Mouse (Mus musculus) kidney, postnatal 4 days (tissue): ENCODE results near the gene Map3k14.

ENCODE experiments used
- DNase-seq, 2 experiments: peaks; one replicate each; pipeline ENCODE4 v3.0.0; 2021; ENCODE audit warnings: mixed read lengths in 2 of 2

Gene Map3k14

DNA sequence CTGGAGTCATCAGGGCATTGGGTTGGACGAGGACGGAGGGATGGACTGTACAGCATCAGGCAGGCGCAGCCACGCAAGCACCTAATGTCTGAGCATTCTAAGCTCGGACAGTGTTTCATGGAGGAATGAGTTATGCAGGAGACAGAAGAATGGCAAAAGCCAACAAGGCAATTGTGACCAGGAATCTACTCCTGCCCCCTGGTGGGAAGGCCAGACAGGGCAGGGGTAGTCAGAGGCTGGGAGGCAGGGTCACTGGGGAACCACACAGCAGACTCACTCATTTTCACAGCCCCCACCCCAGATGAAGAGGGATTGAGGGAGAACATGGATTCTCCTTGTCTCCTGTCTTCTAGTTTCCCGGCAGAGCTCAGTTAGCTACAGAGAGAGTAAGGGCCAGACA, 4.7 kb upstream of the Map3k14 start:
- peak; percentile 66 to 74 for DNase-seq

- DNase-seq, result no peak
These were observed 2.2 kb upstream of the Map3k14 start for GRCm38 (mm10) chr11:103269426-103269825.

DNA sequence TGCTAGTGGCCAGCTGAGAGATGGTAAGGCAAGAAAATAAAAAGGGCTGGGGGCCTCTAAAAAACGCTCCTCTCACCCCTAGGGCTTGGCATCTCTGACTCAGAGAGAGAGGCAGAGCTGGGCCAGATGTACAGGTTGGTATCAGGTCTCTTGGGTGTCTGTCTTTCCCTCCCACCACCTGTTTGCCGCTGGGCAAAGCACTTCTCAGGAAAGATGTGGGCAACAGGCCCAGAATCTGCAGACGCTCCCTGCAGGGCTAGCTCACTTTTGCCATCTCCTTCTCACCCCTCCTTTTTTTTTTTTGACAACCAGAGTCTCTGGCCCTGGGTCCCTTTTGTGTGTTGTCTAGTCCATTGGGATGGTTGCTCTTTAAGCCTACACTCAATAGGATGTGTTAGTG, 1.6 kb upstream of the Map3k14 start:
- no peak for DNase-seq

DNA sequence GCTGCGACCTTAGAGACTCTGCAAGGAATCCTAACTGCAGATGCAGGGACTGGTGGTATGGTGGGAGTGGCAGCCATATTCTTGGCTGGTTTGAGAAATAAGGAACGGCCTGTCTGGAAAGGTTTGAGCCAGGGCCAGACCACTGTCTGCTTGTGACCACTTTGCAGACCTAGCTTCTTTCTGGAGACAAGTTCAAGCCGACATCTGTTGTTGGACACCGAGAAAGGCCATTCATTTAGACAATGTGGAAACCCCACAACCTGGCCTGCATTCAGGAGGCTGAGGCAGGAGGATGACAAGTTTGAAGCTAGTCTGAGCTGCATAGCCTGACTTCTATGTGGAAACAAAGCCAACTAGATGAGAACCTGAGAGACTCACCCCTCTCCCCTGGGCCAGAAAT, 1.1 kb upstream of the Map3k14 start:
- no peak for DNase-seq

- no peak for DNase-seq
These were observed 435 bp downstream of the Map3k14 start for GRCm38 (mm10) chr11:103266729-103267345.

DNA sequence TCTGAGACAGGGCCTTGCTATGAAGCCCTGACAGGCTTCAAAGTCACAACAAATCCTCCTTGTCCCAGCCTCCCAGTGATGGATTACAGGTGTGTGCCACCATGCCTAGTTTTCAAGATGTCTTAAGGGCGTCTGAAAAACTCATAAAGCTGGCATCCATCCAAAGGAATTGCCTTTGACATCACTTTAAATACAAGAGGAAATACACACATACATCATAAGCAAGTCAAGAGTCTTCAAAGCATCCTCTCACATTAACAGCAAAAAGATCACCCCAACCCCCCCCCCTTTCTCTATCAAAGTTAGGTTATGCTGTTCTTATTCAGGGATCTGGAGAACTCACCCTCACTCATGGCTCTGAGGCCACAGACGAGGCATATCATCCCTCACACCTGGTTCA, 1.4 kb downstream of the Map3k14 start:
- DNase-seq, result no peak

GRCm38 (mm10) chr11:103265211-103265610, 2.1 kb downstream of the Map3k14 start:
- no peak for DNase-seq

DNA sequence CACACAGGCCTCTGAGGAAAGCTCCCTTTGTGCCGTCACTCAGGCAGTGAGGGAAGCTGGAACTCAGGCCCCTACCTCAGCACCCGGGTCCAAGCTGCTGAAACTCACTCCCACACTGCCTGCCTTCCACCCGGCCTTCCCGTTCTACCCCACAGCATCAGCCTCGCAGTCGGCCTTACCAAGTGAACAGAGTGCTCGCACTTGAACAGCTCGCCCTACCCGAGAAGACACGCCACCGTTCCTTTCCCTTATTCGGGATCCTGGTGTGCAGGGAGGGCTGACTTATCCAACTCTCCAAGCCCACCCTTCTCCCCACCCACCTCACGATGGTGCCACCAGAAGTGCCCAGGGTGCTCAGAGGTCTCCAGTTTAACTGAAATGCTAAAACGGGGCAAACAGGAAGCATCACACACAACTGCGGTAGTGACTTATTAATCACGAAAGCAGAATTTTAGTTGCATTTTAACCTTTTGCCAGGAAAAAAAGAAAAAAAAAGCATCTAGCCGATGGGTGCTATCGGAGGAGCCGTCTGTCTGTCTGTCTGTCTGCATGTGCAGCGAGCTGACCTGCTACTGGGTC, 2.8 kb downstream of the Map3k14 start:
- peak in 1 of 2 experiments; percentile 51 for DNase-seq

DNA sequence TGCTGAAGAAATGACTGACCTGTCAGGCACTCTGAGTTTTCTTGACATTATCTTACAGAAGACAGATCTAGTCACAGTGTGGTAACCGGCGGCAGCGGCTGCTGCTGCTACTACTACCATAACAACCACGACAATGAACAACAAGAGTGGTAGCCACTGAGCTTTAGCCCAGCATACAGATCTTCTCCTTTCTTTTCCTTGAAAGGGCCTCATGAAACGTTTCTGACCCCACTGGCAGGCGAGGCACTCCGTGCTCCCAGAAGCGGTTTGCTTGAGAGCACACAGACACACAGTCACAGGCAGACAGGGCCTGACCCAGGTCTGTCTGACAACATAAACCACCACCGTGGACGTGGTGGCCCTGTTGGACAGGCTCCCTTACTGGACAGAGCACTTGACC, 3.7 kb downstream of the Map3k14 start:
- no peak for DNase-seq

- DNase-seq, result peak in 1 of 2 experiments; percentile 54
These were observed 4.6 kb downstream of the Map3k14 start for GRCm38 (mm10) chr11:103262412-103263267.

DNA sequence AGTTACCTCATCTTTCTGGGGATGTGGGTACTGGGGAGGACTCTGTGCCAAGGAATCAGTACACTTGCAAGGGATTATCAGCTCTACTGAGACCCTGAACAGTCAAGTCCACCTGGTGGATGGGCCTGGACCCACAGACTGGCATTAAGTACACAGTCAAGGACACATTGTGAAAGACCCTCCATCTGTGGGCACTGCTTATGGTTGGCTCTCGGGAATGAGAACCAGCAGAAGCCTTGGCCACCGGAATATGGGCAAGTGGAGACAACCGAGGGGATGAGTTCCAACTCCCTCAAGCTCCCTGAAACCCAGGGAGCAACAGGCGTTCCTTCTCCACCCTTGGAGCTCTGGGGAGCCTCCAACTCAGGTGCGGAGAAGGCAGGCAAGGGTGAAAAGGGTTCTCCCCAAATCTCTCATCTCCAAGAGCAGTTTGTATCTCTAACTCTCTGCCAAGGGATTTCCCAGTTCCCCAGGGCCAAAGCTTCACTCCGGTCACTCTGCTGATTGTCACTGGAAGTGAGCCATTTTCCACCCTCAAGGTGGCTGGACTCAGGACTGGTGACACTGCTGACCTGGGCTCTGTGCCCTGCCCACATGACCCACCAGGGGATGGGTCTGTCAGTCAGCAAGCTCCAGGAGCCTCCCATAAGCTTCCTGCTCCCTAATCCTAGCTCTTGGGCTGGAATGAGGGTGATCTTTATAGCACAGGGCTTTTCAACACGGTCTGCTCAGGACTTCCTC, 5.4 kb downstream of the Map3k14 start:
- no peak for DNase-seq

- DNase-seq, result no peak
These were observed 6.6 kb downstream of the Map3k14 start for GRCm38 (mm10) chr11:103260515-103261192.

GRCm38 (mm10) chr11:103260034-103260433, 7.2 kb downstream of the Map3k14 start:
- DNase-seq, result no peak

DNA sequence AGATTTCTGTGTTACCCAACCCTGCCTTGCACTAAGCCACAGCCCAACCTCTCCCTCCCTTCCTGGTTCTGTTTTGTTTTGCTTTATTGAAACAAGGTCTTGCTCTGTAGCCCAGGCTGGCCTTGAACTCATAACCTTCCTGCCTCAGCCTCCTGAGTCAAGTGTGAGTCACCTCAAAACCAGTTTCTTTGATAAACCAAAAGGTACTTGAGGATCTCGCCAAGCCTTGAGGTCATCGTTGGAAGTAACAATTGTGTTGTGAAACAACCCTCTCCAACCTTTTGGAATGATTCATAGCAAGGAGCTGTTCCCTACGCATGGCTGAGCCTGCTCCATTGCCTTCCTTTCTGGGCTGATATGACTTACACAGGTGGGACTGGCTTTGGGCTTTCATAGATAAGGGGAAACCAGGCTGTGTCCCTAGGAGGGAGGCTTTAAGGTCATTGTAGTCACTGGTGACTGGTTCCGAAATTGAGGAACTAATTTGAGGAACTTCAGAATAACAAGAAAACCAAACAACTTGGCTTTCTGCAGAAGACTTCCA, 9.3 kb downstream of the Map3k14 start:
- no peak for DNase-seq

GRCm38 (mm10) chr11:103253605-103254004, 13.7 kb downstream of the Map3k14 start:
- no peak for DNase-seq

- DNase-seq, result no peak
These were observed 14.9 kb downstream of the Map3k14 start for GRCm38 (mm10) chr11:103252380-103252779.

DNA sequence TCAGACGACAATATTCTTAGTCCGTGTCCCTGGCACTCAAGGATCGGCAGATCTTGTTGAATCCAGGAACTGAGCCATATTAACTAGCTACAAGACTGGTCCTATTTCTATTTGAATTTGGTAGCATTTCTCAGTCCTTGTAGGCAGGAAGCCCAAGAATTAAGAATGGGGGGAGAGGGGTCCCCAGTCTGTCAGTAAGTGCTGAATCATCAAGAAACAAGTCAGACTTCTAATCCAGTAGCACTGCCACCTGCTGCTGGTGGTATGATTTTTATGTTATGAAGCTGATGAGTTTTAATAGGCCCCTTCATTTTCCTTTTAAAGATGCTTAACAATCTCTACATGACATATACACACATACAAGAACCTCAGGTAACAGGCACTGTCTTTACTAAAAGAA, 16.9 kb downstream of the Map3k14 start:
- DNase-seq, result no peak

- DNase-seq, result no peak
These were observed 17.8 kb downstream of the Map3k14 start for GRCm38 (mm10) chr11:103249509-103249908.

- DNase-seq, result no peak
These were observed 18.4 kb downstream of the Map3k14 start for GRCm38 (mm10) chr11:103248837-103249236.

DNA sequence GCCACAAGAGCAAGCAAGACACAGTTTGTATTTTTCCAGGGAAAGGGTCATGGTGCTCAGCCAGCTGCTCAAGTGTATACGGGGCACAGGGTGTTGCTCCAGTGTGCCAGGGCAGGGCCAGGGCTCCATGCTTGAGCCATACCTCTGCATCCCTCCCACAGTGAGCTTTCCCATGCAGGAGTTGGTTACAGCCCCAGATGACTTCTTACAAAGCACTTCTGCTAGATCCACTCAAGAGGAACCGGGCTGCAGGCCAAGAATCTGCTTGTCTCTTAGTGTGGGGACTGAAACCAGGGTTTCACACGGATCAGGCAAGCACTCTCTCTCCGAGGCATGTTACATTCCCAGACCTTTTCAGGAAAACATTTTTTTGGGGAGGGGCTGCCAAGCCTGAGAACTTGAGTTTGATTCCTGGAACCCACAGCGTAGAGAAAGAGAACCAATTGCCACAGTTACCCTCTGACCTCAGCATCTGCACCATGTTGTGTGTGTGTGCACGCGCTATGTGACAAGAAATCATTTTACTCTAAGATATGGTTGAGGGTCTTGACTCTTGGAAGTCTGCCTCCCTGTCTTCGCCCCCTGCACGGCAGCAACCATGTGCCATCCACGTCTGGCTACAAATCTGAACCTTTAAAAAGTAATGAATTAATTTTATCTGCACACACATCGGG, 19.6 kb downstream of the Map3k14 start:
- peak; percentile 87 to 89 for DNase-seq

DNA sequence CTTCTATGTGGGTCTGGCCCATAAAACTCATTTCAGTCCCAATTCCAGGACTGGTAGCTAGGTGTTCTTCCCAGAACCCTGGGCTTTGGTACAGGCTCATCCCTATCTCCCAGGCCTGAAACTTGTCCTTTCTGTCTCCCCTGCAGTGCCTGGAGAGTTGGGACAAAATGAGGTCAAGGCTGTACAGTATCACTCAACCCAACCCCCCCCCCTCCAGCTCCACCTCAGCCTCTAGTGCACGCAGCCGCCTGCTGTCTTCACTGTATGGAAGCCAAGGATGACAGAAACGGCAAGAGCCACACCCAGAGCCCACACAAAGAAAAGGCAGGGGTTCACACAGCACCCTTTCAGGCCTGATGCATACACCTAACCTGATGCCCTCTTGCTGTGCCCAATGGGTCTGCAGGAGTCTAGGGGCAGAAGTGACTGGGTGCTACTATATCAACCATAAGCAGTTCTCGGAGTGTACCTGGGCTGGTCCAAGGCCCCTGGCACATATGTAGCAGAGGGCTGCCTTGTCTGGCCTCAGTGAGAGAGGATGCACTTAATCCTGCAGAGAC, 20.5 kb downstream of the Map3k14 start:
- no peak for DNase-seq
